Mouse (Mus musculus): ENCODE measurements around the gene Tmem210. TPM values are rescaled to one million over a fixed set of nuclear protein-coding genes. Genes with fewer than 3 reads are reported as not detected.
A peak's percentile ranks its signal among the peaks of the same experiment; 100 is the strongest.

The Tmem210 gene
- polyA plus RNA-seq, 1 experiment from 2014 or later: not detected

- Histone ChIP-seq H3K36me3 (no peaks in the 10 kb centered on the region), H3K27me3 (peaks cover 77% of the 10 kb centered on the region), H3K9ac (no peak overlapping the region), H3K9me3 (replicated peaks) (no peaks in the 10 kb centered on the region), H3K4me3 (replicated peaks) (peak overlapping the region; percentile 46), H3K4me1 (peaks cover 11% of the 10 kb centered on the region), H3K27ac (no peak overlapping the region), H3K4me2 (peak overlapping the region; percentile 69)
- no peak for ATAC-seq (replicated peaks; ENCODE audit: low FRiP score)
- 48% methylated on average over 14 of the region's 14 CpGs for WGBS
Measured at GRCm38 (mm10) chr2:25305587-25306359, 17.8 kb downstream of the Tmem210 start.

GRCm38 (mm10) chr2:25310180-25310579 lies 22.2 kb downstream of the Tmem210 start:
- H3K4me3 ChIP-seq (replicated peaks): no peak overlapping the region
- peaks cover 6% of the 10 kb centered on the region for H3K4me1 ChIP-seq
- 54% methylated on average over 10 of the region's 10 CpGs for WGBS
- ATAC-seq (replicated peaks; ENCODE audit: low FRiP score): no peak
- H3K9me3 ChIP-seq (replicated peaks): no peaks in the 10 kb centered on the region
- H3K27me3 ChIP-seq: peaks cover 97% of the 10 kb centered on the region
- H3K9ac ChIP-seq: no peak overlapping the region
- no peak overlapping the region for H3K4me2 ChIP-seq
- H3K36me3 ChIP-seq: no peaks in the 10 kb centered on the region
- H3K27ac ChIP-seq: no peak overlapping the region

GRCm38 (mm10) chr2:25310969-25311368 lies 23.0 kb downstream of the Tmem210 start:
- Histone ChIP-seq H3K36me3 (no peaks in the 10 kb centered on the region), H3K4me3 (replicated peaks) (no peak overlapping the region), H3K4me1 (peaks cover 4% of the 10 kb centered on the region; the same call in 1 of the 2 replicates), H3K27ac (no peak overlapping the region), H3K27me3 (peaks cover 97% of the 10 kb centered on the region), H3K9ac (no peak overlapping the region), H3K4me2 (0 out of 2 replicates have a peak overlapping the region, but pooled peaks have one; percentile 14), H3K9me3 (replicated peaks) (no peaks in the 10 kb centered on the region)
- ATAC-seq (replicated peaks; ENCODE audit: low FRiP score): no peak
- WGBS: under 1% methylated on average over 22 of the region's 22 CpGs

GRCm38 (mm10) chr2:25311491-25311891 lies 23.5 kb downstream of the Tmem210 start:
- ATAC-seq (replicated peaks; ENCODE audit: low FRiP score): no peak
- Histone ChIP-seq H3K36me3 (no peaks in the 10 kb centered on the region), H3K4me2 (0 out of 2 replicates have a peak overlapping the region, but pooled peaks have one; percentile 14), H3K4me3 (replicated peaks) (no peak overlapping the region), H3K4me1 (peaks cover 4% of the 10 kb centered on the region; the same call in 1 of the 2 replicates), H3K9me3 (replicated peaks) (no peaks in the 10 kb centered on the region), H3K9ac (no peak overlapping the region), H3K27me3 (peaks cover 97% of the 10 kb centered on the region), H3K27ac (no peak overlapping the region)
- WGBS: 6% methylated on average over 11 of the region's 11 CpGs

GRCm38 (mm10) chr2:25318119-25318966 lies 30.4 kb downstream of the Tmem210 start:
- Histone ChIP-seq H3K27me3 (peaks cover 88% of the 10 kb centered on the region), H3K27ac (no peak overlapping the region), H3K9me3 (replicated peaks) (no peaks in the 10 kb centered on the region), H3K9ac (no peak overlapping the region), H3K4me1 (peaks cover 8% of the 10 kb centered on the region), H3K36me3 (no peaks in the 10 kb centered on the region), H3K4me2 (peak overlapping the region; percentile 67), H3K4me3 (replicated peaks) (peak overlapping the region; percentile 38)
- WGBS: 5% methylated on average over 31 of the region's 31 CpGs
- ATAC-seq (replicated peaks; ENCODE audit: low FRiP score): no peak

- 9% methylated on average over 58 of the region's 58 CpGs for WGBS
- Histone ChIP-seq H3K27me3 (peaks cover 80% of the 10 kb centered on the region), H3K36me3 (no peaks in the 10 kb centered on the region)
Measured at GRCm38 (mm10) chr2:25318971-25319773, 31.2 kb downstream of the Tmem210 start, which contains the start of gene Grin1. Grin1 (minus strand) TSS chr2:25319187.

GRCm38 (mm10) chr2:25320084-25320483 lies 32.1 kb downstream of the Tmem210 start:
- no peaks in the 10 kb centered on the region for H3K36me3 ChIP-seq
- H3K9me3 ChIP-seq (replicated peaks): no peaks in the 10 kb centered on the region
- H3K27me3 ChIP-seq: peaks cover 72% of the 10 kb centered on the region
- H3K4me3 ChIP-seq (replicated peaks): no peak overlapping the region
- ATAC-seq (replicated peaks; ENCODE audit: low FRiP score): no peak
- H3K9ac ChIP-seq: no peak overlapping the region
- H3K4me1 ChIP-seq: peaks cover 8% of the 10 kb centered on the region
- H3K4me2 ChIP-seq: no peak overlapping the region
- 25% methylated on average over 2 of the region's 2 CpGs for WGBS
- H3K27ac ChIP-seq: no peak overlapping the region

More at GRCm38 (mm10) chr2:25318971-25319773, 31.2 kb downstream of the Tmem210 start, which contains the start of gene Grin1:
- H3K9me3 ChIP-seq (replicated peaks): no peaks in the 10 kb centered on the region
- ATAC-seq (replicated peaks; ENCODE audit: low FRiP score): 0 out of 2 replicates have a peak, but pooled peaks have one; percentile 58
- H3K27ac ChIP-seq: no peak within 1 kb of the TSS
- H3K9ac ChIP-seq: no peak within 1 kb of the TSS
- H3K4me1 ChIP-seq: peaks cover 8% of the 10 kb centered on the region
- peak within 1 kb of the TSS; percentile 67 for H3K4me2 ChIP-seq
- peak within 1 kb of the TSS; percentile 38 for H3K4me3 ChIP-seq (replicated peaks)

GRCm38 (mm10) chr2:25326036-25326435 lies 38.1 kb downstream of the Tmem210 start:
- no peak for ATAC-seq (replicated peaks; ENCODE audit: low FRiP score)
- Histone ChIP-seq H3K27ac (no peak overlapping the region), H3K9ac (no peak overlapping the region), H3K4me1 (peaks cover under 1% of the 10 kb centered on the region; the same call in 1 of the 2 replicates), H3K36me3 (no peaks in the 10 kb centered on the region), H3K27me3 (peaks cover 13% of the 10 kb centered on the region), H3K4me2 (no peak overlapping the region), H3K9me3 (replicated peaks) (no peaks in the 10 kb centered on the region), H3K4me3 (replicated peaks) (no peak overlapping the region)
- 81% methylated on average over 2 of the region's 2 CpGs for WGBS

- Histone ChIP-seq H3K27ac (no peak overlapping the region), H3K36me3 (no peaks in the 10 kb centered on the region), H3K4me2 (no peak overlapping the region), H3K27me3 (no peaks in the 10 kb centered on the region), H3K9ac (no peak overlapping the region), H3K4me3 (replicated peaks) (no peak overlapping the region), H3K9me3 (replicated peaks) (no peaks in the 10 kb centered on the region), H3K4me1 (peaks cover 13% of the 10 kb centered on the region)
- no peak for ATAC-seq (replicated peaks; ENCODE audit: low FRiP score)
- 42% methylated on average over 7 of the region's 7 CpGs for WGBS
Measured at GRCm38 (mm10) chr2:25328440-25328839, 40.5 kb downstream of the Tmem210 start.

GRCm38 (mm10) chr2:25331470-25331869 lies 43.5 kb downstream of the Tmem210 start:
- H3K9ac ChIP-seq: peak overlapping the region; percentile 87
- 63% methylated on average over 9 of the region's 9 CpGs for WGBS
- H3K27ac ChIP-seq: no peak overlapping the region
- H3K4me3 ChIP-seq (replicated peaks): peak overlapping the region; percentile 74
- peaks cover 28% of the 10 kb centered on the region for H3K36me3 ChIP-seq
- H3K9me3 ChIP-seq (replicated peaks): no peaks in the 10 kb centered on the region
- H3K27me3 ChIP-seq: no peaks in the 10 kb centered on the region
- H3K4me2 ChIP-seq: peak overlapping the region; percentile 94
- peaks cover 24% of the 10 kb centered on the region for H3K4me1 ChIP-seq
- ATAC-seq (replicated peaks; ENCODE audit: low FRiP score): no peak

Data from kidney, embryonic 15.5 days (tissue).